Mouse (Mus musculus): ENCODE measurements around the gene C530008M17Rik.
"Not testable (repeated sequence)": the region's sequence is repeated elsewhere in the genome, so short reads cannot be mapped to it uniquely, and the experiment has no call there.

C530008M17Rik gene

DNA sequence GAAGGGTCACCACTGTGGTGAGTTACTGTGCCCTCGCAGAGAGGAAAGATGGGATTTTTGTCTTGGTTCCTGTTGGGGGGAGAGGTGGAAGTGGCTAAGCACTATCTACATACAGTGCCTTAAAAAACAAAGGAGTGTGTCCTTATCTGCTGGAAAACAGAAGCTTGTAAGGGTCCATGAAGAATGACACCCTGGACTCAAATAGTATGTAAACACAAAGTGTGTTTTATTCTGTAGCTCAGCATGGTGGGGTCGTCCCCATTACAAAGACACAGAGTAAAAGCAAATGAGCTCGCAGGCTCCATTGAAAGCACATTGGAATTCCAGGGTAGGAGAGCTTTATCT is 249.8 kb downstream of the C530008M17Rik start:
- DNase-seq: no peak

DNA sequence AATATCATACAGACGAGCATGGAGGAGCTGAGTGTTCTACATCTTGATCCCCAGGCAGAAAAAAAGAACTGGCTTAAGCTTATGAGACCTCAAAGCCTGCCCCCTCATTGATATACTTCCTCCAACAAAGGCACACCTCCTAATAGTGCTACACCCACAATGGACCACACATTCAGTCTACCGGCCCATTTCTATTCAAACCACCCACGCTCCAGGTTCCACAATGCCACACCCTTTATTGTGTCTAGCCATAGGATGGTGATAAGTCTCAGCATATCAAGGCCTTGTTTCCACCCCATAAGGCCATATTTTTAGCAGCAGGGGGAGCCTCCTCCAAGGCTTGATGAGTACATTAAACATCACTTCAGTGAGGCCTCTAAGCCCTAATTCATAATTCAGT is 254.5 kb downstream of the C530008M17Rik start:
- DNase-seq: no peak

DNA sequence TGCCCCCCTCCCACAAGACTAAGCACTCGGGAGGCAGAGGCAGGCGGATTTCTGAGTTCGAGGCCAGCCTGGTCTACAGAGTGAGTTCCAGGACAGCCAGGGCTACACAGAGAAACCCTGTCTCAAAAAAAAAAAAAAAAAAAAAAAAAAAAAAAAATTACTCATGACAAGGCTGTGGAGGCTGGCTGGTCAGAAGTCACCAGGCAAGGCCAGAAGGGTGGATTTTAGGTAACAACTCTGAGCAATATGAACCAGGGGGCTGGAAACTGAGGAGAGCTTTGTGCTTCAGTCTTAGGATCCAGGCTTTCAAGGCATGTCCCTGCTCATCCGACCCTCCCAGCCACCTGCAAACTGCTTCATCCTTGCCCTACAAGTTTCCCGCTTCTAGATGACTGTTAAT is 256.2 kb downstream of the C530008M17Rik start:
- not testable (repeated sequence) for DNase-seq

DNA sequence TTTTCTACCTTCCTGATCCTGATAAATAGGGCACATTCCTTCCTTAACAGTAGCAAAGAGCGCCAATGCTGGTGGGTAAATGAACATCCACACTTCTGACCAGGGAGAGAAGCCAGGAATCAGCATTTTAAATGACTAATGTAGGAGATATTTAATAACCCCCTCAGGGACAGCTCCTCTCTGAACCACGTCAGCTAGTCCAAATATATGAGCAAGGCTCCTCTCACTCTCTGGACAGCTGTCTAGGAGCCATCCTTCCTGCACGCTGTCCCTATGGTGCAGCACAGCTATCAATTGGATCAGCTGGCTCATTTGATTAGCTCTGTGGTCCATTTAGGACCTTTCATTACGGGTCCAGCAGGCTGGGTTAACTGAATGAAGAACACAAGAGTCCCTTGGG is 266.5 kb downstream of the C530008M17Rik start:
- no peak for DNase-seq
